Mouse (Mus musculus) midbrain, embryonic 16.5 days (tissue): ENCODE measurements at regions not wholly inside any gene's neighbourhood (a gene's known extent, or its start where the extent isn't known, plus 50 kb on each side); places are given as distances from the start of the nearest gene placed in this dataset.

ENCODE experiments used
- ATAC-seq: fragments of 200-750 bp; cut with Nextera tagmentation; 2 replicates; pipeline ENCODE4 v1.8.0; 2017; ENCODE audit warnings: moderate TSS enrichment
- H3K27ac ChIP-seq: fragments of 300-500 bp; sonication (generic); 2 replicates; pipeline ENCODE4 v1.5.1; 2014; ENCODE audit warnings: mild to moderate bottlenecking, low read length, mixed read lengths
- H3K27me3 ChIP-seq: fragments of 300-500 bp; sonication (generic); 2 replicates; pipeline ENCODE4 v1.6.1; 2014; ENCODE audit warnings: low read depth, low read length, mixed read lengths; ENCODE audit not compliant: control insufficient read depth, insufficient read depth
- H3K36me3 ChIP-seq: fragments of 300-500 bp; sonication (generic); 2 replicates; pipeline ENCODE4 v1.6.1; 2014; ENCODE audit warnings: mild to moderate bottlenecking, low read length, moderate library complexity, mixed read lengths; ENCODE audit not compliant: control insufficient read depth, insufficient read depth
- H3K4me1 ChIP-seq: fragments of 300-500 bp; sonication (generic); 2 replicates; pipeline ENCODE4 v1.6.1; 2014; ENCODE audit warnings: mild to moderate bottlenecking, low read length, mixed read lengths; ENCODE audit not compliant: control insufficient read depth, insufficient read depth
- H3K4me2 ChIP-seq: fragments of 300-500 bp; sonication (generic); 2 replicates; pipeline ENCODE4 v1.6.1; 2014; ENCODE audit warnings: mild to moderate bottlenecking, low read length, mixed read lengths
- H3K4me3 ChIP-seq: fragments of 300-500 bp; sonication (generic); 2 replicates; pipeline ENCODE4 v1.5.1; 2014; ENCODE audit warnings: low read depth, mild to moderate bottlenecking, low read length, moderate library complexity, mixed read lengths
- H3K9ac ChIP-seq: fragments of 300-500 bp; sonication (generic); 2 replicates; pipeline ENCODE4 v1.6.1; 2014; ENCODE audit warnings: low read depth, low read length, mixed read lengths
- H3K9me3 ChIP-seq: fragments of 300-500 bp; sonication (generic); replicated peaks from 2 replicates; pipeline ENCODE4 v1.6.1; 2014; ENCODE audit warnings: mild to moderate bottlenecking, low read length, mixed read lengths; ENCODE audit not compliant: control insufficient read depth, poor library complexity, severe bottlenecking
- WGBS: fragments of 180-500 bp; shearing (Covaris S2); extraction: QIAGEN DNeasy Blood & Tissue Kit; methylation state at CpG from one replicate; pipeline ENCODE4 v1.1.7; 2014; 5-methylcytosine and 5-hydroxymethylcytosine counted together

DNA sequence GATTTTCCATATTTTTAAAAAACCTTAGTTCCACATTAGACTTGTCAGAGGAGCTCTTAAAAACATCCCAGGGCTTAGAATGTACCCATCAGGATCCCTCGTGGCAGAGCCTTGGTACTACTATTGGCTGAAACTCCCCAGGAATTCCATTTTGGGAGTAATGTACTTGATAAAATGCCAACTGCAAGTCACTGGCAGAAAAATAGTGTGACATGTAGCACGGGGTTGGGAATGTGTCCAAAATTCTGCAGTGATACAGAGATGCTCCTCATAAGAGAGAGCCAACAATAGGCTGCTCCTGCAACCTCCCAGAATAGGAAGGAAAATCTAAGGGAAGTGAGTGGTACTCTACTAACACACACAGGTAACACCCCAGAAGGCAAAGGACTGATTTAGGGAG is 309.4 kb downstream of the Plk2 start:
- H3K27ac ChIP-seq = no peak overlapping the region
- no peak overlapping the region for H3K4me2 ChIP-seq
- no peaks in the 10 kb centered on the region for H3K27me3 ChIP-seq
- no peak overlapping the region for H3K9ac ChIP-seq
- H3K9me3 ChIP-seq = no peaks in the 10 kb centered on the region
- no peak for ATAC-seq
- H3K4me1 ChIP-seq = no peaks in the 10 kb centered on the region
- no peaks in the 10 kb centered on the region for H3K36me3 ChIP-seq
- WGBS = 61% methylated on average over 2 of the region's 2 CpGs
- H3K4me3 ChIP-seq = no peak overlapping the region

DNA sequence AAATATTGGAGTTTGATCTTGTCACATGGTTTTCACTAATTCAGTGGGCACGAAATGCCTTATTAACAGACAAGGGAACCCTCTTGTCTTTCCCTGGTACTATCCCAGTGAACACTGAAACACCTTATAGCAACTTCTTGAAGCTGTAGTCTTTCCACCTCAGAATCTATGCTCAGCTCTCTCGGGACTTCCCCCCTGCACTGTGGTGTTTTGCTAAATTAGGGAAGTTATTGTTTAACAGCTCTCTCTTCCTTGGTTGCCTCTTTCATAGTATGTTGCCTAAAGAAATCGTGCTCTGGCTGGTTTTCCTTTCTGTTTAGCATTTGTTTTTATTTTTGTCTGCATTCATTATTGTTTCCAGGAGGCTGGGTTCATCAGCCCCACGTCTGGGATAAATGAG is 316.0 kb downstream of the Plk2 start:
- no peak for ATAC-seq
- H3K27ac ChIP-seq = no peak overlapping the region
- no peaks in the 10 kb centered on the region for H3K36me3 ChIP-seq
- H3K9ac ChIP-seq = no peak overlapping the region
- WGBS = 68% methylated on average over 4 of the region's 4 CpGs
- no peaks in the 10 kb centered on the region for H3K4me1 ChIP-seq
- no peak overlapping the region for H3K4me2 ChIP-seq
- no peaks in the 10 kb centered on the region for H3K27me3 ChIP-seq
- H3K9me3 ChIP-seq = no peaks in the 10 kb centered on the region
- no peak overlapping the region for H3K4me3 ChIP-seq

DNA sequence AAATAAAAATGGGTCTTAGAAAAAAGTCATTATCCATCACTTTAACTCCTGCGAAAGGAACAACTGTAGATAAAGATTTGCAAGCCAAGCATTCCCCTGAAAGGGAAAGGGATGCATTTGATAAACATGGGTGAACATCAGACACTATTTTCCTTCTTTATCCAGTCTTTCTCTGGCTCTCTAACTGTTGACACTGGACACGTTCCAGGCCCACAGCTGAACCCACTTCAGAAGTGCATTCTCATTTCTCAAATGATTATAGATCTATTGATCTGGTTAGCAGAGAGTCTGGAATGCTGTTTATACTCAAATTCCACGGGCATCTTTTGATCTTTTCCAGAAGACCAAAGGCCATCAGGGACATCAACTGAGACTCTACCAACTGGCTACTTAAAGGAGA is 317.7 kb downstream of the Plk2 start:
- no peaks in the 10 kb centered on the region for H3K36me3 ChIP-seq
- no peak overlapping the region for H3K4me2 ChIP-seq
- H3K4me3 ChIP-seq = no peak overlapping the region
- no peaks in the 10 kb centered on the region for H3K9me3 ChIP-seq
- 49% methylated on average over 3 of the region's 3 CpGs for WGBS
- no peak for ATAC-seq
- H3K27me3 ChIP-seq = no peaks in the 10 kb centered on the region
- H3K4me1 ChIP-seq = no peaks in the 10 kb centered on the region
- no peak overlapping the region for H3K27ac ChIP-seq
- no peak overlapping the region for H3K9ac ChIP-seq

DNA sequence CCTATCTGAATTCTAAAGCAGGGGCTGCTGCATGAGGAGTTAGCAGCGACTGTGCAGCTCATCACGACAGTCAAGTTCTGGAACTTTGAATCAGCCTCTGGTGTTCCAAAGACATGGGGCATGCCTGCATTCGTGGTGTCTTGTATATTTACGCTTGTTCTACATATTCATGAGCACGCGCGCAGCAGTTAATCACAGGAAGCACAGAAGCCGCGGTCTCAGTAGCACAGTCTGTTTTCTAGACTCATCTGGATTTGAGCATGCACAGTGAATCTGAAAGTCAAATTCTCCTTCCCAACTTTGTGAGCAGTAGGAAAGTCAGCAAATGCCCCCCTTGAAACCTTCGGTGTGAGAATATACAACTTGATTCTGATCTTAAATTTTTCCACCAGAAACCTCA is 327.3 kb downstream of the Plk2 start:
- Histone ChIP-seq H3K4me3 (no peak overlapping the region), H3K27me3 (no peaks in the 10 kb centered on the region), H3K27ac (no peak overlapping the region), H3K36me3 (no peaks in the 10 kb centered on the region), H3K9ac (no peak overlapping the region), H3K9me3 (no peaks in the 10 kb centered on the region), H3K4me1 (no peaks in the 10 kb centered on the region), H3K4me2 (no peak overlapping the region)
- 71% methylated on average over 10 of the region's 10 CpGs for WGBS
- ATAC-seq = no peak

DNA sequence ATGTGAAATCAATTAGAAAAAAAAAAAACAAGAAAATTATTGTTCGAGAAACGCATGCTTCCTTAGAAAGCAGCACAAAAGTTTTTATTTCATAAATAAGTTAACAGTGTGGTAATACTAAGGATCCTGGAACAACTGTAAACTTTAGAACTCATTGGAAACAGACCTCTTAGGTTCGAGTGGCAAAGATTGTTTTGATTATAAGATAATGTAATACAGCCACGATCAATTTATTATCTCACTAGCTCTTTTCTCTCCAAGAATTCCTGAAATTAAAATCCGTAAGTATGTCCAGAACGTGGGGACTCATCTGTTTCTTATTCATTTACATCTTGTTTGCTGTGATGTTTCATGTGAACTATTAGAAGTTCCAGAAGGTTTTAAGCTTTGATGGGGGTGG is 327.9 kb downstream of the Plk2 start:
- no peak overlapping the region for H3K4me3 ChIP-seq
- H3K9ac ChIP-seq = no peak overlapping the region
- H3K27ac ChIP-seq = no peak overlapping the region
- H3K27me3 ChIP-seq = no peaks in the 10 kb centered on the region
- 77% methylated on average over 6 of the region's 6 CpGs for WGBS
- no peak for ATAC-seq
- no peaks in the 10 kb centered on the region for H3K4me1 ChIP-seq
- H3K9me3 ChIP-seq = no peaks in the 10 kb centered on the region
- H3K4me2 ChIP-seq = no peak overlapping the region
- H3K36me3 ChIP-seq = no peaks in the 10 kb centered on the region

DNA sequence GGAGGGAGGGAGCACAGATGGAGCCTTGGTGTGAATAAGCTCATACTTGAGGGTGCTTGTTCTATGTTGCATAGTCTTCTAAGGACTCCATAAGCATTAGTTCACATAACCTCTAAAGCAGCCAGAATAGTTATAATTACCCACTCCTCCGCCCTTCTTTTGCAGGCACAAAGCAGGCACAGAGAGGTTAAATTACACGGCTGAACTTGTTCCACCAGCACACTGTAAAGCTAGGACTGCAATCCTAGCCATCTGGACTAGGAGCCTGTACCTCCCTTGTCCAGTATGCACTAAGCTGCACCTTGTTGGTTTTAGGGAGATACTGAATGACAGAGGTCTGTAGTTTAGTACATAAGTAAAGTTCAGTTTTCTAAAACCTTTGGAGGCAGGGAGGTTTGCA is 330.0 kb downstream of the Plk2 start:
- no peak for ATAC-seq
- Histone ChIP-seq H3K4me2 (no peak overlapping the region), H3K36me3 (no peaks in the 10 kb centered on the region), H3K4me3 (no peak overlapping the region), H3K4me1 (no peaks in the 10 kb centered on the region), H3K27ac (no peak overlapping the region), H3K9ac (no peak overlapping the region), H3K27me3 (no peaks in the 10 kb centered on the region), H3K9me3 (no peaks in the 10 kb centered on the region)
- WGBS = 76% methylated on average over 2 of the region's 2 CpGs

DNA sequence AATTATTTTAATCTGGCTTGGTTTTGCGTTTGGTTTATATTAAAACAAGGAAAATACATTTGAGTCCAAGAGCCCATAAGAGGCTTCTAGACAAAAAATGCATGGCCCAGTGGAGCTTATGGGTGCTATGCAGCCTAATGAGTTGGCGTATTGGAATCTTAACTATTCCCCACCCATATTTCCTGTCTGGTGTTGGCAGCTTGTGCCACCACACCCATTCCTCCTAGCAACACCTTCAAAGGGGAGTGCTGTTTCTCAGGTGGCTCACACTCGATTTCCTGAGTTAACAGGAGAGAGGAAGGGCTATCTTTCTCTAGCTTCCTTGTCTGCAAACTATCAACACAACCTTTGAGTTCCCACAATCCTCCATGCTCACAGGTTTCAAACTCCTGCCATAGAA is 331.0 kb downstream of the Plk2 start:
- Histone ChIP-seq H3K9me3 (no peaks in the 10 kb centered on the region), H3K27me3 (no peaks in the 10 kb centered on the region), H3K9ac (no peak overlapping the region), H3K4me1 (no peaks in the 10 kb centered on the region), H3K4me3 (no peak overlapping the region), H3K36me3 (no peaks in the 10 kb centered on the region), H3K27ac (no peak overlapping the region), H3K4me2 (no peak overlapping the region)
- WGBS = 77% methylated on average over 3 of the region's 3 CpGs
- ATAC-seq = no peak

DNA sequence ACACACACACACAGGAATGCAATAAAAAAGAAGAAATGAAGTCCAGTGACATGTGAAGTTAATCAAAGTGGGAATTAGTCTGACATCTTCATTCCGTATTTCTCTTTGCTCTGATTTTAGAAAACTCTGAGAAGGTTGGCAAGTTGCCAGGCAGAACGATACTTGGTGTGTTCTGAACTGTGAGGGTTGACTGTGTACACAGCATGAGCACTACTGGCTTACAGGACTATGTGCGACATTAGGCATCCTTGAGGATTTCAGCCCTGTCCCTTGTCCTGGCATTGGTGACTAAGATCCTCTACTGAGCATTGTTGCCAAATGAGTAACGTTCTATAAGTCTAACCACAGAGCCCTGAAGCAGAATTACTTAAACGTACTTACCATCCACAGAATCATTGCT is 340.7 kb downstream of the Plk2 start:
- 56% methylated on average over 5 of the region's 5 CpGs for WGBS

DNA sequence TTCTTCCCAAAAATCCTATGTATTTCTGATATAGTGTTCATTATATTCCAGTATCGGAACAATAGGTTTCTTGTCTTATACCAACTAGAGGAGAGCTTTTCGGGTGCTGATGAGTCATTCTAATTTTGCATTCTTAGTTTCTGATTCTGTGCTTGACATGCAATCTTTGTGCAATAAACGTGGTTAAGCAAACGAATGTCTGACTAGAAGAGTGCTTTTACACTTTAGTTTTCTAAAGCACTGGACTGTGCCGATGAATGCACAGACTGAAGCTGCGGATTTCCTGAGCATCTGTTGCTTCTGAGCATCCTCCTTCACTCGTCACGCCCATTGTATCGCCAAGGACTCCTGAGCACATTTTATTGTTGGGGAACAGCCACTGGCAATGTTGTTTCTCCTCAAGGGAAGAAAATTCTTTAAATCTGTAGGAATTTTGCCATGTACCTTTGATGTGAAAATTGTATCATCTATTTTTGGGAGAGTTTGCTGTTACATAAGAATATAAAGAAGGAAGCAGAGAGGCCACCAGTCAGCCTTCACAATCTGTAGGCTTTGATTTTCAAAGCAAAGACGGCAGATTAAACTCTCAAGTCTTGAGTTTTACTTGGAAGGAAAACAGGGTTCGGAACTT is 346.8 kb downstream of the Plk2 start:
- Histone ChIP-seq H3K4me1 (no peaks in the 10 kb centered on the region), H3K27ac (no peak overlapping the region), H3K9ac (no peak overlapping the region), H3K4me2 (no peak overlapping the region), H3K4me3 (no peak overlapping the region), H3K36me3 (no peaks in the 10 kb centered on the region), H3K9me3 (no peaks in the 10 kb centered on the region), H3K27me3 (no peaks in the 10 kb centered on the region)
- 78% methylated on average over 11 of the region's 11 CpGs for WGBS
- no peak for ATAC-seq

More for the DNA sequence above, 340.7 kb downstream of the Plk2 start:
- no peaks in the 10 kb centered on the region for H3K9me3 ChIP-seq
- ATAC-seq = no peak
- no peak overlapping the region for H3K4me3 ChIP-seq
- no peak overlapping the region for H3K9ac ChIP-seq
- H3K27ac ChIP-seq = no peak overlapping the region
- H3K4me2 ChIP-seq = no peak overlapping the region
- no peaks in the 10 kb centered on the region for H3K4me1 ChIP-seq
- H3K27me3 ChIP-seq = no peaks in the 10 kb centered on the region
- no peaks in the 10 kb centered on the region for H3K36me3 ChIP-seq
